Mouse (Mus musculus): ENCODE measurements at regions not wholly inside any gene's neighbourhood (a gene's known extent, or its start where the extent isn't known, plus 50 kb on each side); places are given as distances from the start of the nearest gene placed in this dataset.

GRCm38 (mm10) chr10:96330639-96331487 lies 194.5 kb downstream of the Gm5426 start:
- no peak overlapping the region for H3K4me3 ChIP-seq (replicated peaks)
- no peaks in the 10 kb centered on the region for H3K9me3 ChIP-seq (replicated peaks)
- H3K4me2 ChIP-seq, result no peak overlapping the region
- no peaks in the 10 kb centered on the region for H3K36me3 ChIP-seq (replicated peaks)
- no peak overlapping the region for H3K9ac ChIP-seq
- H3K4me1 ChIP-seq (replicated peaks), result no peaks in the 10 kb centered on the region
- no peak overlapping the region for H3K27ac ChIP-seq (replicated peaks)
- H3K27me3 ChIP-seq, result no peaks in the 10 kb centered on the region
- WGBS (ENCODE audit: insufficient replicate concordance), result 65% methylated on average over 6 of the region's 6 CpGs
- no peak for ATAC-seq (ENCODE audit: insufficient read depth)

- Histone ChIP-seq H3K27ac (replicated peaks) (peak overlapping the region; percentile 15; the same call in 1 of the 2 replicates), H3K27me3 (no peaks in the 10 kb centered on the region)
- 48% methylated on average over 10 of the region's 10 CpGs for WGBS (ENCODE audit: insufficient replicate concordance)
Observed at GRCm38 (mm10) chr10:96332731-96333201, 196.4 kb downstream of the Gm5426 start.

GRCm38 (mm10) chr10:96333224-96333623 lies 196.8 kb downstream of the Gm5426 start:
- Histone ChIP-seq H3K4me1 (replicated peaks) (no peaks in the 10 kb centered on the region), H3K9ac (no peak overlapping the region), H3K27me3 (no peaks in the 10 kb centered on the region), H3K4me3 (replicated peaks) (no peak overlapping the region), H3K27ac (replicated peaks) (no peak overlapping the region), H3K36me3 (replicated peaks) (no peaks in the 10 kb centered on the region), H3K9me3 (replicated peaks) (no peaks in the 10 kb centered on the region), H3K4me2 (no peak overlapping the region)
- WGBS (ENCODE audit: insufficient replicate concordance), result 24% methylated on average over 6 of the region's 6 CpGs
- ATAC-seq (ENCODE audit: insufficient read depth), result peak; percentile 70

More at GRCm38 (mm10) chr10:96332731-96333201, 196.4 kb downstream of the Gm5426 start:
- Histone ChIP-seq H3K4me2 (no peak overlapping the region), H3K9me3 (replicated peaks) (no peaks in the 10 kb centered on the region), H3K9ac (no peak overlapping the region), H3K4me1 (replicated peaks) (no peaks in the 10 kb centered on the region), H3K4me3 (replicated peaks) (no peak overlapping the region), H3K36me3 (replicated peaks) (no peaks in the 10 kb centered on the region)
- ATAC-seq (ENCODE audit: insufficient read depth), result peak; percentile 73

GRCm38 (mm10) chr10:96336271-96336670 lies 199.9 kb downstream of the Gm5426 start:
- Histone ChIP-seq H3K4me1 (replicated peaks) (no peaks in the 10 kb centered on the region), H3K9me3 (replicated peaks) (no peaks in the 10 kb centered on the region), H3K9ac (no peak overlapping the region), H3K36me3 (replicated peaks) (no peaks in the 10 kb centered on the region), H3K4me2 (no peak overlapping the region), H3K4me3 (replicated peaks) (no peak overlapping the region), H3K27me3 (no peaks in the 10 kb centered on the region), H3K27ac (replicated peaks) (no peak overlapping the region)
- 78% methylated on average over 3 of the region's 3 CpGs for WGBS (ENCODE audit: insufficient replicate concordance)
- ATAC-seq (ENCODE audit: insufficient read depth), result no peak

GRCm38 (mm10) chr10:96337088-96337666 lies 200.8 kb downstream of the Gm5426 start:
- no peak for ATAC-seq (ENCODE audit: insufficient read depth)
- H3K27ac ChIP-seq (replicated peaks), result no peak overlapping the region
- WGBS (ENCODE audit: insufficient replicate concordance), result 67% methylated on average over 9 of the region's 9 CpGs

GRCm38 (mm10) chr10:96337797-96338608 lies 201.6 kb downstream of the Gm5426 start:
- Histone ChIP-seq H3K9ac (no peak overlapping the region), H3K4me1 (replicated peaks) (no peaks in the 10 kb centered on the region)
- WGBS (ENCODE audit: insufficient replicate concordance), result 43% methylated on average over 7 of the region's 7 CpGs

More at GRCm38 (mm10) chr10:96337088-96337666, 200.8 kb downstream of the Gm5426 start:
- Histone ChIP-seq H3K9ac (no peak overlapping the region), H3K4me2 (no peak overlapping the region), H3K4me3 (replicated peaks) (no peak overlapping the region), H3K27me3 (no peaks in the 10 kb centered on the region), H3K9me3 (replicated peaks) (no peaks in the 10 kb centered on the region), H3K4me1 (replicated peaks) (no peaks in the 10 kb centered on the region), H3K36me3 (replicated peaks) (no peaks in the 10 kb centered on the region)

GRCm38 (mm10) chr10:96338609-96338978 lies 202.2 kb downstream of the Gm5426 start:
- no peak overlapping the region for H3K27ac ChIP-seq (replicated peaks)
- H3K4me3 ChIP-seq (replicated peaks), result no peak overlapping the region
- H3K36me3 ChIP-seq (replicated peaks), result no peaks in the 10 kb centered on the region
- no peaks in the 10 kb centered on the region for H3K9me3 ChIP-seq (replicated peaks)
- no peak overlapping the region for H3K4me2 ChIP-seq
- no peak for ATAC-seq (ENCODE audit: insufficient read depth)
- WGBS (ENCODE audit: insufficient replicate concordance), result 63% methylated on average over 2 of the region's 2 CpGs
- H3K9ac ChIP-seq, result no peak overlapping the region
- H3K27me3 ChIP-seq, result no peaks in the 10 kb centered on the region
- no peaks in the 10 kb centered on the region for H3K4me1 ChIP-seq (replicated peaks)

More at GRCm38 (mm10) chr10:96337797-96338608, 201.6 kb downstream of the Gm5426 start:
- Histone ChIP-seq H3K27me3 (no peaks in the 10 kb centered on the region), H3K4me3 (replicated peaks) (no peak overlapping the region), H3K27ac (replicated peaks) (no peak overlapping the region), H3K36me3 (replicated peaks) (no peaks in the 10 kb centered on the region), H3K4me2 (no peak overlapping the region), H3K9me3 (replicated peaks) (no peaks in the 10 kb centered on the region)
- no peak for ATAC-seq (ENCODE audit: insufficient read depth)

- no peak overlapping the region for H3K27ac ChIP-seq (replicated peaks)
- H3K4me1 ChIP-seq (replicated peaks), result no peaks in the 10 kb centered on the region
- WGBS (ENCODE audit: insufficient replicate concordance), result 60% methylated on average over 3 of the region's 3 CpGs
- no peaks in the 10 kb centered on the region for H3K9me3 ChIP-seq (replicated peaks)
- no peak for ATAC-seq (ENCODE audit: insufficient read depth)
- H3K9ac ChIP-seq, result no peak overlapping the region
- H3K4me2 ChIP-seq, result no peak overlapping the region
- no peaks in the 10 kb centered on the region for H3K36me3 ChIP-seq (replicated peaks)
- H3K27me3 ChIP-seq, result no peaks in the 10 kb centered on the region
- H3K4me3 ChIP-seq (replicated peaks), result no peak overlapping the region
Observed at GRCm38 (mm10) chr10:96342476-96342875, 206.1 kb downstream of the Gm5426 start.

- no peak for ATAC-seq (ENCODE audit: insufficient read depth)
- no peaks in the 10 kb centered on the region for H3K36me3 ChIP-seq (replicated peaks)
- no peak overlapping the region for H3K9ac ChIP-seq
- H3K27ac ChIP-seq (replicated peaks), result no peak overlapping the region
- no peaks in the 10 kb centered on the region for H3K4me1 ChIP-seq (replicated peaks)
- H3K4me3 ChIP-seq (replicated peaks), result no peak overlapping the region
- WGBS (ENCODE audit: insufficient replicate concordance), result 66% methylated on average over 2 of the region's 2 CpGs
- H3K4me2 ChIP-seq, result no peak overlapping the region
- no peaks in the 10 kb centered on the region for H3K27me3 ChIP-seq
- no peaks in the 10 kb centered on the region for H3K9me3 ChIP-seq (replicated peaks)
Observed at GRCm38 (mm10) chr10:96343666-96344065, 207.3 kb downstream of the Gm5426 start.

- 23% methylated on average over 4 of the region's 4 CpGs for WGBS (ENCODE audit: insufficient replicate concordance)
- no peaks in the 10 kb centered on the region for H3K36me3 ChIP-seq (replicated peaks)
- H3K9ac ChIP-seq, result no peak overlapping the region
- no peaks in the 10 kb centered on the region for H3K27me3 ChIP-seq
- no peak overlapping the region for H3K27ac ChIP-seq (replicated peaks)
- no peaks in the 10 kb centered on the region for H3K9me3 ChIP-seq (replicated peaks)
- H3K4me3 ChIP-seq (replicated peaks), result no peak overlapping the region
- no peak overlapping the region for H3K4me2 ChIP-seq
- ATAC-seq (ENCODE audit: insufficient read depth), result no peak
- H3K4me1 ChIP-seq (replicated peaks), result no peaks in the 10 kb centered on the region
Observed at GRCm38 (mm10) chr10:96350692-96351091, 214.3 kb downstream of the Gm5426 start.

- no peak overlapping the region for H3K9ac ChIP-seq
- no peak for ATAC-seq (ENCODE audit: insufficient read depth)
- H3K4me3 ChIP-seq (replicated peaks), result no peak overlapping the region
- no peaks in the 10 kb centered on the region for H3K9me3 ChIP-seq (replicated peaks)
- H3K4me2 ChIP-seq, result no peak overlapping the region
- H3K27me3 ChIP-seq, result no peaks in the 10 kb centered on the region
- no peak overlapping the region for H3K27ac ChIP-seq (replicated peaks)
- no peaks in the 10 kb centered on the region for H3K36me3 ChIP-seq (replicated peaks)
- no peaks in the 10 kb centered on the region for H3K4me1 ChIP-seq (replicated peaks)
- 58% methylated on average over 7 of the region's 7 CpGs for WGBS (ENCODE audit: insufficient replicate concordance)
Observed at GRCm38 (mm10) chr10:96351320-96351719, 214.9 kb downstream of the Gm5426 start.
